Mouse (Mus musculus): ENCODE measurements around the gene Trib3.

The Trib3 gene

GRCm38 (mm10) chr2:152346776-152347465, 3.1 kb upstream of the Trib3 start:
- no peak for DNase-seq

GRCm38 (mm10) chr2:152345393-152345792, 1.6 kb upstream of the Trib3 start:
- DNase-seq: no peak

DNA sequence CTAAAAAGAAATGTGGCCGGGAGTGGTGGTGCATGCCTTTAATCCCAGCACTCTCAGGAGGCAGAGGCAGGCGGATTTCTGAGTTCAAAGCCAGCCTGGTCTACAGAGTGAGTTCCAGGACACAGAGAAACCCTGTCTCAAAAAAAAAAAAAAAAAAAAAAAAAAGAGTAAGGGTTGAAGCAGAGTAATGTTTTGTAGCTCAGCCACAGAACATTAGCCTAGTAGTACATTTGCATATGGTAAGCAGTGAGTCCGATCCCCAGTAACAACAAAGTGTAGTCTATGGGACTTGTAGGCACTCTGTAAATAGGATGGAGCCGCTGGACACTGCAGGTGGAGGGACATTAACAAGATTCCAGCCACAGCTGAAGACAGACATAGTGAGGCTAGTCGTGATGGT, 1.1 kb upstream of the Trib3 start:
- no peak for DNase-seq

- no peak for DNase-seq
Measured at GRCm38 (mm10) chr2:152344361-152344760, 529 bp upstream of the Trib3 start.

- DNase-seq: peak; percentile 59 to 66
Measured at GRCm38 (mm10) chr2:152339631-152340179, 4.1 kb downstream of the Trib3 start.

DNA sequence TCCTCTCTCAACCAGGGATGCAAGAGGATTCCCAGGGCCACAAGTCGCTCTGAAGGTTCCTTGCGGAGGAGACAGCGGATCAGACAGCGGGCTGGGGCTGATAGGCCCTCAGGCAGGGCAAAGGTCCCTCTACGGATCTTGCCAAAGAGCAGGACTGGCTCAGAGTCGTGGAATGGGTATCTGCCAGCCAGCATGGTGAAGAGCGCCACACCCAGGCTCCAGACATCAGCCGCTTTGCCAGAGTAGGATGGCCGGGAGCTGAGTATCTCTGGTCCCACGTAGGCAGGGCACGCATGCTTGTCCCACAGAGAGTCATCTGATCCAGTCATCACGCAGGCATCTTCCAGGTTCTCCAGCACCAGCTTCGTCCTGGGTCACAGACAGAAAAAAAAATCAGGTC, 5.5 kb downstream of the Trib3 start:
- DNase-seq: no peak

- no peak for DNase-seq
Measured at GRCm38 (mm10) chr2:152337591-152338212, 6.1 kb downstream of the Trib3 start.

DNA sequence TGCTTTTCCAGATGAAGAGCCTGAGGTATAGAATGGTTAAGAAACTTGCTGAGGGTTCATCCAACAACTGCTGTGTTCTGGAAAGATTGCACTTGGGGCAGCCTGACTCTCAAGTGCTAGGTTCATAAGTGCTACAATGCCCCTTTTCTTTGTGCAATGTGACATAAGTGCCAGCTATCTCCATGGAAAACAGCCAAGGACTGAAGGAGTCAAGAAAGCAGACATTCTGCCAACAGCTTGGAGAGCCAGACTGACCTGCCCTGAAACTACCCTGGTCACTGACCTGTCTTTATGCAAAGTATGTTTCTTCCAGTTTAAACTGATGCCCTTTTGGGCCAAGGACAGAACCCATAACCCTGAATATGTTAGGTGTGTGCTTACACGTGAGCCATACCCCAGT, 7.0 kb downstream of the Trib3 start:
- DNase-seq: peak in 1 of 2 experiments; percentile 27

DNA sequence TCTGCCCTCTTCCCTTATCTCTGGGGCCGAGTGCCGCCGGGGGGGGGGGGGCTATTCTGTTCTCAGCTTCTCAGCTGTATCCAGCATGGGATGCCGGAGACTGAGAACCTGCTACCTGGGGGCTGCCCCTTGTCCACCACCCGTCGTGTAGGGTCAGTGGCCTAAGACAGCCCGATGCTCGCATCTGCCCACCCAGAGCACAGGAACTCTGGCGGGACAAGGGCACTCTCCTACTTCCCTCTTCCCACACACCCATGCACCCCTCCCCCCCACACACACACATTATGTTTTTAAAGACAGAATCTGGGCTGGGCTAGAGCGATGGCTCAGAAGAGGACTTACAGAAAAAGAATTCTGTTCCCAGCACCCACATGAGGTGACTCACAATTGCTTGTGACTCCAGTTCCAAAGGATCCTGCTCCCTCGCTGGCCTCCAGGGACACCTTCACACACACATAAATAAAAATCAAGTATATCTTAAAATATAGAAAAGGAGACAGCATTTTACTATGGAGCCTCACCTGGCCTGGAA, 8.5 kb downstream of the Trib3 start:
- no peak for DNase-seq

DNA sequence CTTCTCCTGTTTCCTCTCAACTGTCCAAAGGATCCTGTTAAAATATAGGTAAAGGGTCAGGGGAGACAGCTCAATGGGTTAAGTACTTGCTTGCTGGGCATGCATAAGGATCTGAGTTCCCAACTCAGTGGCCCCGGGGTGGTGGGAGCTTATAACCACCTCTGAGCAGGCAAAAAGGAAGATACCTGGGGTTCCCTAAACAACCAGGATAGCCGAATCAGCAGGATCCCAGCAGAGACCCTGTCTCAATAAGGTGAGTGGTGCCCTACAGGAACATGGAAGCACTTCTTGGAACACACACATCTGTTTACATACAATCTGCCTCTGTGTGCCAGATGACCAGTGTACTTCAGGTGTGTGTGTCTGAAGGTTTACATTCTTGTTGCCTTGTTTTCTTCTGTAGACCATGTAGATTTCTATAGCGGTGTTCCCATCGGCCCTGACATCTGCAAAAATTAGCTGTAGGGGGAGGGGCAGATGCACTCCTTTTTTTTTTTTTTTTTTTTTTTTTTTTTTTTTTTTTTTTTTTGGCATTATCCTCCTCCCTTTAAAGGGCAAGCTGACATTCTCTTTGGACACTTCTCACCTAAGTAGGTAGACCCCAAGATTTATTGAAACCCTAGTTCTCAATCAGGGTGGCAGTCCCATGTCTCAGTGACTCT, 10.4 kb downstream of the Trib3 start:
- DNase-seq: no peak

- peak; percentile 84 to 88 for DNase-seq
Measured at GRCm38 (mm10) chr2:152332101-152332825, 11.6 kb downstream of the Trib3 start, which contains the start of gene Rbck1. Rbck1 (minus strand) TSS chr2:152332653.

DNA sequence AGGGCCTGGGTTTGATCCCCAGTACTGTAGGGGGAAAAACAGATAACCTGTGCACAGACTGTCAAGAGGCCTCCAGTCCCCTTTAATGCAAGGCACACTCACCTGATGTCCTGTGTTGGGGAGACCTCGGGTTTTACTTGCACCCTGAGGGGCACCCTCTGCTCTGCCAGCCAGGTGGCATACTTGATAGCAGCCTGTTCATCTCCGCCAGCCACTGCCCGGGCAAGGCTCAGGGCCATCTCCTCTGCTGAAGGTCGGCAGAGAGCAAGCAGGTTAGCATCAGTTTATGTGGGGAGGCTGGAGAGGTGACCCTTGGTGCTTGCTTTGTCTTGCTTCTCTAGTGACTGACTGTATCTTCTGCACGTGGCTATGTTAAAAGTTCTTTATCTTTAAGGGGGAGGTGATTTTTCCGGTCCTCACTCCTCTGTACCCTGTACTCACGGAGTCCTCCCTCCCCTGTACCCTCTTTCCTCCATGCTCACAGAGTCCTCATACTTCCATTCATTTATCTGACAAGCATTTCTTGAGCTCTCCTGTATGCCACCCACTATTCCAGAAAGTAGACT, 12.9 kb downstream of the Trib3 start:
- no peak for DNase-seq

GRCm38 (mm10) chr2:152327980-152328379, 15.9 kb downstream of the Trib3 start:
- DNase-seq: no peak

DNA sequence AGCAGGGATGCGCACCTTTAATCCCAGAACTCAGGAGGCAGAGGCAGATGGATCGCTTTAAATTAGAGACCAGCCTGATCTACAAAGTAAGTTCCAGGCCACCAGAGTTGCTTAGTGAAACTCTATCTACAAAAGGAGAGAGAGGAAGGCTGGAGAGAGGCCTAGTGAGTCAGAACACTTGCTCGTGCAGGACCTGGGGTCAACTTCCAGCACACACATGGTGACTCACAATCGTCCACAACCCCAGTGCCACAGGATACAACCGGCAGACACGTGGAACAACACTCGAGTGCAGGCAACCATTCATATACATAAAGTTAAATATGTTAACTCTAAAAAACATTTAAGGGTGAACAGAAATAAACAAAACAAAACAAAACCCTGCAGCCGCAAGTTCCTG, 17.2 kb downstream of the Trib3 start:
- no peak for DNase-seq

GRCm38 (mm10) chr2:152326157-152326556, 17.7 kb downstream of the Trib3 start:
- DNase-seq: no peak

DNA sequence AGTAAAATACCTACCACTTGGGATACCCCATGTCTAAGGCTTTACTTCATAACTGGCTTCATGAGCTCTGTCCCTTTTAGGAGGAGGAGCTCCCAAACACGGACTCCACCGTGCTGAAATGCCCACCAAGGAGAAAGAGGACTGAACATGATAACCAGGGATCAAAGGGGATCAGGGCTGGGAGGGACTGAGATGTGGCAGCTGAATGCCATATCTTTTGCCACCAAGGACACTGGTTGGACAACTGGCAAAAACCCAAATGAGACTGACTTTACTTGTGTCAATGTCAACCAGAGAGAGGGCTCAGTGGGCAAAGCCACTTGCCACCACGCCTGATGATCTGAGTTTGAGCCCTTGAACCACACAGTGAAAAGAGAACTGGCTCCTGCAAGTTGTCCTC, 19.0 kb downstream of the Trib3 start:
- no peak for DNase-seq

DNA sequence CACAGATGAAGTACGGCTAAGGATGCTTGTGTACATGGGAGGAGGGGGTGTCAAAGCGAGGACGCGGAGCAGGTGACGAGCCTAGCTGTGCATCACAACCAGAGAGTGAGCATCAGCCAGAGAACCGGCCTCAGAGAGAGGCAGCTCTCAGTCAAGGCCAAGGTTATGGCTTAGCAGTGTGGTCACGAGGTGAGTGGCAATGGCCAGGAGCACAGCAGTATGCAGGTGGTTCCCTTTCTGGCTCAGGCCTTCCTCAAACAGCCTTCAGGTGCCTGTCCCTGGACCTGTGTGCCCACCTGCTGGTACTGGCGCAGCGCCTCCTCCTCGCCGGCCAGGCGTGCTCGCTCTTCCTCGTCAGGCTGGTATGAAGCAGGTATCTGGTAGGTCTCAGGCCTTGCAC, 19.9 kb downstream of the Trib3 start:
- DNase-seq: peak; percentile 63 to 72

DNA sequence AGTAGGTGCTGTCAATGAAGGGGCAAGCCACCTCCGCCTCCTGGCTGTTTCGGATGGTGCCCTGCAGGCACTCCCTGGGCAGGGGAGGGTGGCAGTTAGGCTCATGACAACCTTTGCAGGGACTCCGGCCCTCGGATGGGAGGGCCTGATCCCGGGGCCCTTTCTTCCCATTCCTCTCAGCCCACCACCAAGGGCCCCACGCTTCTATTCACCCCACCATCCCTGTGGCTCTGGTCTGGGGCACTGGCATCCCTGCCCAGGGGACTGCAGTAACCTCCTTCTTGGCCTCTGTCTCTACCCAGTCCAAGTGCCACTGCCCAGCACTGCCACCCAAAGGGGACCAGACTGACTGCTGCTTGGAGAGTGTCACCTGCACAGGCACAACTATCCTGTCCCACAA, 21.6 kb downstream of the Trib3 start:
- no peak for DNase-seq

- no peak for DNase-seq
Measured at GRCm38 (mm10) chr2:152321558-152321957, 22.3 kb downstream of the Trib3 start.

GRCm38 (mm10) chr2:152317054-152317453, 26.8 kb downstream of the Trib3 start:
- DNase-seq: no peak

GRCm38 (mm10) chr2:152313926-152314325, 29.9 kb downstream of the Trib3 start:
- no peak for DNase-seq

DNA sequence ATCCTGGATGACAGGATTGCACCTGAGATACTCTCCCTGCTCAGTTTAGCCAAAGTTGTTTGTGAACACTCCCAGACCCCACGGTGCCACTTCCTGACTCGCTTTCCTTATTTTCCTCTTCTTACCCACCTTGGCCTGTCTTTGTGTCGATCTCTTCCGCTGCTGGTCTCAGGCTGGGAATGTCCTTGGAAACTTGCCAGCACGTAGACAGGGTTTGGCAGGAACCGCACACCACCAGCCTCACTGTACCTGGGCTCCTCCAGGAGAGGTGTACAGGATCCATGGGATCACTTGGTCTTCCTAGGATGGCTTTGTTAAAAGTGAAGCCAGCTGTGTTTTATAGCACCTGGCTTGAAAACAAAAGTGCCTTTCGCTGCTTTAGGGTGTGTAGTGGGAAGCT, 30.8 kb downstream of the Trib3 start:
- peak; percentile 24 to 31 for DNase-seq
